Mouse (Mus musculus) midbrain, embryonic 10.5 days (tissue): ENCODE data around the gene Gm9970. TPM values are rescaled to one million over a fixed set of nuclear protein-coding genes. Genes with fewer than 3 reads are reported as not detected.

Experiments
- DNase-seq: peaks from one replicate; pipeline ENCODE4 v3.0.0-alpha.2; 2017; ENCODE audit warnings: low spot score
- H3K27ac ChIP-seq: fragments of 300-500 bp; sonication (generic); replicated peaks from 2 replicates; pipeline ENCODE4 v1.5.1; 2016; ENCODE audit warnings: mild to moderate bottlenecking
- H3K27me3 ChIP-seq: fragments of 300-500 bp; sonication (generic); 2 replicates; pipeline ENCODE4 v1.6.1; 2016; ENCODE audit warnings: low read depth, mild to moderate bottlenecking; ENCODE audit not compliant: poor library complexity, severe bottlenecking
- H3K36me3 ChIP-seq: fragments of 300-500 bp; sonication (generic); 2 replicates; pipeline ENCODE4 v1.6.1; 2016; ENCODE audit warnings: mild to moderate bottlenecking, moderate library complexity
- H3K4me1 ChIP-seq: fragments of 300-500 bp; sonication (generic); 2 replicates; pipeline ENCODE4 v1.6.1; 2016
- H3K4me3 ChIP-seq: fragments of 300-500 bp; sonication (generic); 2 replicates; pipeline ENCODE4 v1.5.1; 2016; ENCODE audit warnings: mild to moderate bottlenecking, moderate library complexity
- H3K9me3 ChIP-seq: fragments of 300-500 bp; sonication (generic); replicated peaks from 2 replicates; pipeline ENCODE4 v1.6.1; 2016; ENCODE audit warnings: mild to moderate bottlenecking
- WGBS: fragments of 180-500 bp; shearing (Covaris S2); methylation state at CpG from one replicate; pipeline ENCODE4 v1.1.7; 2016; 5-methylcytosine and 5-hydroxymethylcytosine counted together
- polyA plus RNA-seq: library from polyadenylated mRNA; unstranded; fragments of >200 nt; fragmentation: Nextera tagmentation; extraction: Ambion mirVana; gene quantifications from 2 replicates; pipeline ENCODE4 v1.2.1, GENCODE M21; 2016

Gm9970 gene
- polyA plus RNA-seq, 1 experiment from 2014 or later = 0.23 TPM

DNA sequence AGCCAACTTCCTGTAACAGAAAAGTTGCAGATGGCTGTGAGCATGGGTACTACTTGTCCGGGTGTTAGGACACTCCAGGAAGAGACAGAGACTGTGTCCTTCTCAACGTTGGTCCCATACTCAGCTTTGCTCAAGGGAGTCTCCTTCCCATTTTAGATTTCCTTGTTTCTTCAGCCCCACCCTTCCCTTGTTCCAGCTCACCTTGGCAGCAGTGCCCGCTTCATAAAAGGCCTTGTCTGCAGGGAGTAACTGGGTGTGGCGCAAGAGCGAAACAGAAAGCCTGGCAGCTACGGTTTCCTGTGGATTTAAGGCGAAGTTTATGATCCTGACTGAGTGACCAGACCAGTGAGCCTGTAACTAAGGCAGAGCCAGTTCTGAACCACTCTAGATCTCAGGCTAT, 13.4 kb upstream of the Gm9970 start:
- Histone ChIP-seq H3K27ac (no peak overlapping the region), H3K4me3 (no peak overlapping the region), H3K9me3 (no peaks in the 10 kb centered on the region), H3K36me3 (peaks cover 88% of the 10 kb centered on the region), H3K4me1 (peaks cover 17% of the 10 kb centered on the region), H3K27me3 (peaks cover 19% of the 10 kb centered on the region)
- peak; percentile 10 for DNase-seq
- WGBS = 93% methylated on average over 7 of the region's 7 CpGs

DNA sequence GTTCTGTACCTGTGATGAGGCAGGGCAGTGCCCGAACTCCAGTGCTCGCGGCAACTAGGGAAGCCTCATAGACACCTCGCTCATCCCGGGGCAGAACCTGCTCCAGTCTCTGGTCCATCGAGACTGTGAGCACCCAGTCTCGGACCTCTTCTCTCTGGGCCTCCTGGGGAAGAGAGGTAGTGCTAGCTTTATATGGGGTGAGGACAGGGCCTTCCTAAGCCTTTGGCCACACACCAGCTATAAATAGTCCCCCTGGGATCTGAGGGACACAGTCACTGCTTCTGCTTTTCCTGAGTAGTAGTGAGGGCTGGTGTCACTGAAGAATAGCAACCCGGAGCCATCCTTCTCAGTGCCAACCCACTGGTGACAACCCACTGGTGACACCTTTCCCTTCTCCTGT, 12.8 kb upstream of the Gm9970 start:
- Histone ChIP-seq H3K27me3 (peaks cover 19% of the 10 kb centered on the region), H3K27ac (no peak overlapping the region), H3K4me1 (peaks cover 17% of the 10 kb centered on the region), H3K9me3 (no peaks in the 10 kb centered on the region), H3K4me3 (no peak overlapping the region), H3K36me3 (peaks cover 92% of the 10 kb centered on the region)
- 97% methylated on average over 8 of the region's 8 CpGs for WGBS
- DNase-seq = peak; percentile 10

DNA sequence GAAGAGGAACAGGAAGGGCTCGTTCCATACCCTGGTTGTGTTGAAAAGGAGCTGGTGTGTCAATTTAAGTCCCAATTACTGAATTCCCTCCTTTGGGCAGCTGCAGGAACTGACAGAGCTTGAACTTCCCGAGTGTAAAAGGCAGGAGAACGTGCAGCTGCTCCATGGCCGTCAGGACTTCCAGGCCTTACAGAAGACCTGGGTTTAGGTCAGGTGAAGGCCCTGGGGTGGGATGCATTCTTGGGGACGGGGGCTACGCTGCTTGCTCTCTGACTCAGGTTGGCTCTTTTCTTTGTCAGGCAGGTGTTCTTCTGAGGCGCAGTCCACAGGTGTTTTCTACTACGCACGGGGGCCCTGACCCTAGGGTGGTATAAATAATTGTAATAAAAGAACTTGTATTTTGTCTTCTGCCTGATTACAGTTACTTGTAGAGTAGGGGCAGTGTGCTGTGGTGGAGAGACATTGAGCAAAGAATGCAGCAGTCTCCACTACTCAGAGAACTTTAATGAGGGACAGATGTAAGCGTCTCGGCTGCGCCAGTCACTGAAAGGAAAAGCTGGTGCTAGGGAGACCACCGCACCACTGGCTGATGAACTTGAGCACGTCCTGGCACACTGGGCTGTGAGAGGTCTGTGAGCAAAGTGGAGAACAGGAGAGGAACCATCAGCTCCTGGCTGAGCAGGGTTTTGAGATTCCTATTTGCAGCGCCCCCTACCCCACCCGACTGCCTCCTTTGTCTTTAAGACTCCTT, 11.9 kb upstream of the Gm9970 start:
- Histone ChIP-seq H3K4me1 (peaks cover 17% of the 10 kb centered on the region), H3K27me3 (peaks cover 19% of the 10 kb centered on the region), H3K9me3 (no peaks in the 10 kb centered on the region), H3K4me3 (no peak overlapping the region), H3K36me3 (peaks cover 95% of the 10 kb centered on the region), H3K27ac (no peak overlapping the region)
- WGBS = 81% methylated on average over 16 of the region's 16 CpGs
- DNase-seq = peak; percentile 11

DNA sequence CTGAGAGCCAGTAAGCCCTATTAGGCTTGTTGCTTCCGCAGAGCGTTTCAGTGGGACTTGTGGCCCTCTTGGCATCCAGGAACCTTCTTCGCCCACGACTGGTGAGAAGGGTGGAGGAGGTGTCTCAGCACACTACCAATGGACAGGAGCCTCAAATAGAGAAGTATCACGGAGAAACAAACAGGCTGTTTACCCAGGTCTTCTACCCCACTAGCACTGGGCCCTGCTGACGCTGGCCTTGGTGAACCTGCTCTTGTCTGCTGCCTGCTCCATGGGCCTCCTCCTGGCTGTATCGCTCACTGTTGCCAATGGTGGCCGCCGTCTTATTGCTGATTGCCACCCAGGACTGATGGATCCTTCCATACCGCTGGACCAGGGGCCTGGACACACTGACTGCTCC, 11.1 kb upstream of the Gm9970 start:
- 43% methylated on average over 10 of the region's 10 CpGs for WGBS
- Histone ChIP-seq H3K27ac (no peak overlapping the region; the same call in 1 of the 2 replicates), H3K36me3 (peaks cover 95% of the 10 kb centered on the region), H3K27me3 (peaks cover 19% of the 10 kb centered on the region), H3K4me1 (peaks cover 17% of the 10 kb centered on the region), H3K9me3 (no peaks in the 10 kb centered on the region), H3K4me3 (peak overlapping the region; percentile 33)
- peak; percentile 31 for DNase-seq

DNA sequence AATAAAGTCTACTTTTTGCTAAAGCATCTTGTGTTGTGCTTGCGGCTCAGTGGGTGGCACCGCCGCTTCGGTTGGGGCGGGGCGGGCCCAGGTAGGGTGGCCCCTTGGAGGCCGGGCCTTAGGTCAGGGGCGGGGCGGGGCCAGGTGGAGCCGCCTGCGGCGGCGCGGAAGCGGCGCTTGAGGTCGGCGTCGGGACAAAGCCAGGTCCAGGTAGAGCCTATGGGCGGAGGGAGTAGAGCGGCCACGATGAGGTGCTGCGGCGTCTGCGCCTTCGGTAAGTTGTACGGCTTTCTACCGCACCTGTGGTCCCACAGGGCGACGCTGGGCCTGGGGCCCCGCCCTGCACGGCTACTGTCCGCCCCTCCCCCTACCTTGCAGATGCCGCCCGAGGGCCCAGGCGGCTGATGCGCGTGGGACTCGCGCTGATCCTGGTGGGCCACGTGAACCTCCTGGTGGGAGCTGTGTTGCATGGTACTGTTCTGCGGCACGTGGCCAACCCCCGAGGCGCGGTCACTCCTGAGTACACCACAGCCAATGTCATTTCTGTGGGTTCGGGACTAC, 10.6 kb upstream of the Gm9970 start, which contains the start of gene Krtcap3:
Krtcap3 (plus strand) TSS at position 151 of the 561 bp plus-strand sequence.
- WGBS = 10% methylated on average over 46 of the region's 47 CpGs
- Histone ChIP-seq H3K4me3 (peak within 1 kb of the TSS; percentile 33), H3K9me3 (no peaks in the 10 kb centered on the region), H3K4me1 (peaks cover 17% of the 10 kb centered on the region), H3K36me3 (peaks cover 98% of the 10 kb centered on the region), H3K27me3 (peaks cover 19% of the 10 kb centered on the region), H3K27ac (peak within 1 kb of the TSS; percentile 46; the same call in 1 of the 2 replicates)
- no peak for DNase-seq

DNA sequence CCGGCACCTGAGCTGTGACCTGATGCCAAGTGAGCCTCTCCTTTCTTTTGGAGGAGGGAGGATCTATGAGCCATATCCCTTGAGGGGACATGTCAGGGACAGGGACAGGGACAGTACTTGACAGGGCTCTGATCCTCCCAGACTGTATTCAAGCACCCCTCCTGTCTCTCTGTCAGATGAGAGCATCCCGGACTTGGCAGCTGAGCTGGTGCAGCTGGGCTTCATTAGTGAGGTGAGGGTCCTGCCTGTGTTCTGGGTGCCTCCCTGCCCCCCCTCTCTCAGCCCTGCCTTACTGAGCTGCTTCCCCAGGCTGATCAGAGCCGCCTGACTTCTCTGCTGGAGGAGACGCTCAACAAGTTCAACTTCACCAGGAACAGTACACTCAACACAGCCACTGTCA, 9.7 kb upstream of the Gm9970 start:
- Histone ChIP-seq H3K4me1 (peaks cover 17% of the 10 kb centered on the region), H3K27me3 (peaks cover 19% of the 10 kb centered on the region), H3K9me3 (no peaks in the 10 kb centered on the region), H3K4me3 (no peak overlapping the region), H3K36me3 (peaks cover 99% of the 10 kb centered on the region), H3K27ac (no peak overlapping the region)
- peak; percentile 21 for DNase-seq
- 72% methylated on average over 4 of the region's 4 CpGs for WGBS

DNA sequence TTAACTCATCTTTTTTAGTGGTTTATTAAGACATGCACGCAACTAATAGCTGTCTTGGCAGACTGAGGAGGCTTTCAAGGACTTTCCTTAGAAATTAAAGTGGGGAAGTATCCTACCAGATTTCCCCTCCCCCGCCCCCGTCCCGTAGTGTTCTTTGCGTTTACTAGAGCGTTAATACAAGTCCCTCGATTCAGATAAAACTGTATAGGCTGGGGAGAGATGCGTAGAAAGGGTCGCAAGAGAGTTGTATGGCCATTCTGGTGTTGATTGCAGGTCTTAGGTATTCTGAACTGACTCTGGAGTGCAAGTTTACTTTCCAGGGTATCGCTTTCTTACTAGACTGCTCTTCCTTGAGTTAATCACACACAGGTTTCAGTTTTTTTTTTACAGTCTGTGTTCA, 1.2 kb upstream of the Gm9970 start:
- H3K4me3 ChIP-seq = peak overlapping the region; percentile 95
- 32% methylated on average over 10 of the region's 10 CpGs for WGBS
- no peak for DNase-seq
- H3K27me3 ChIP-seq = no peaks in the 10 kb centered on the region
- H3K36me3 ChIP-seq = peaks cover 41% of the 10 kb centered on the region
- H3K4me1 ChIP-seq = peaks cover 26% of the 10 kb centered on the region
- H3K9me3 ChIP-seq = no peaks in the 10 kb centered on the region
- no peak overlapping the region for H3K27ac ChIP-seq

DNA sequence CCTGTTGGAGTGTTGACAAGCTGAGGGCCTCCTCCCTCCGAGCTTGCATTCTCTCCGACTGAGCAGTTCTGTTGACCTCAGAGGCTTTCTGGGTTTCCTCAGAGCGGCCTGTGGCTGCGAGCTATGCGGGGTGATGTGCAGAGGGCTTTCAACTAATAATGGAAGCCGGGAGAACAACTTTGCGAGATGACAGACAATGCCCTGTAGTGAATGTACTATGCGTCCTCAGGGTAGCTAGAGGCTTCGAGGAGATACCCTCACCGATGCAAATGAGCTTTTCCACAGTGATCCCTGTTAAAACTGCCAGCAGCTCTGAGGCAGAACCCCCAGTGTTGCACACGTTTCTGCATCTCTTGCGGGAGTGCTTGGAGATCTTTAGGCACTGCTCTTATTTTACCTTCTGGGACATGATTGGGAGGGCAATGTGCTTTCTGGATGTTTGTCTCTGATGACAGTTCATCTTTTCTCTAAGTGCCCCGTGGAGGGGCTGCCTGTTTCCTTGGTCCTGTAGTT, 546 bp upstream of the Gm9970 start:
- H3K9me3 ChIP-seq = no peaks in the 10 kb centered on the region; the same call in 1 of the 2 replicates
- 1% methylated on average over 13 of the region's 13 CpGs for WGBS
- peaks cover 26% of the 10 kb centered on the region for H3K4me1 ChIP-seq
- no peak for DNase-seq
- H3K36me3 ChIP-seq = peaks cover 35% of the 10 kb centered on the region
- peak overlapping the region; percentile 95 for H3K4me3 ChIP-seq
- H3K27ac ChIP-seq = peak overlapping the region; percentile 98
- H3K27me3 ChIP-seq = no peaks in the 10 kb centered on the region

DNA sequence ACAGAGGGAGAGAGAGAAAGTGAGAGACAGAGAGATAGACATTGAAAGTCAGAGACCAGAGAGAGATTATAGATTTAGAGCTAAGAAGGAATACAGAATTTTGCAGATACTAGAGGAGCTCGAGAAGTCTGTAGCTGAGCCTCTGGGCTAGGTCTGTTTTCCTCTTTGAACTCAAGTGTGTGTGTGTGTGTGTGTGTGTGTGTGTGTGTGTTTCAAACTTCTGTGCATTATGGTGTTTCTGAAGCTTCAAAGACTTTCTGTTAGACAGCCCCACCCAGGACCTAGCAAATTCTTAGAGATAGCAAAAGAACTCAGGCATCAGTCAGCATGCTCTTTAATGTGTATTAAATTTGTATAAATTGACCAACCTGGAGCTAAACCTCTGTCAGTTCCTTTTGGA, 14.4 kb downstream of the Gm9970 start:
- H3K9me3 ChIP-seq = no peaks in the 10 kb centered on the region
- WGBS = 82% methylated on average over 1 of the region's 1 CpGs
- no peak overlapping the region for H3K4me3 ChIP-seq
- DNase-seq = no peak
- H3K27ac ChIP-seq = no peak overlapping the region
- H3K36me3 ChIP-seq = no peaks in the 10 kb centered on the region
- H3K27me3 ChIP-seq = no peaks in the 10 kb centered on the region
- H3K4me1 ChIP-seq = 0 out of 2 replicates have a peak, but pooled peaks cover 2% of the 10 kb centered on the region

DNA sequence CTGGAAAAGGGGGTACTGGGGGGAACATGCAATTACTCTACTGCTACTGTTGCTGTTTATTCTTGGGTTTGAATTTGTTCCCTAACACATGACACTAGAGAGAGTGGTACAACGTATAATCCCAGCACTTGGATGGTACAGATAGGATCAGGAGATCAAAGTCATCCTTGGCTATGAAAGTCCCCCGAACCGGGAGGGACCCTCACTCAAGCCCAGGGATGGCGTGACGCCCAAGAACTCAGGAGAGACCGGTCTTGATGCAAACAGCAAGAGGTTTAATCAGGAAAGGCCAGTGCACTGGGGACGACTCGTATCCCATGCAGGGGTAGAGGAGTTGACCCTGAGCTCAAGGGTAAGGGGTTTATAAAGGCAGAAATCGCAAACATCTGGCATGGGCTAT, 18.3 kb downstream of the Gm9970 start:
- Histone ChIP-seq H3K36me3 (no peaks in the 10 kb centered on the region), H3K9me3 (no peaks in the 10 kb centered on the region), H3K4me1 (peaks cover 24% of the 10 kb centered on the region), H3K4me3 (no peak overlapping the region), H3K27ac (no peak overlapping the region), H3K27me3 (no peaks in the 10 kb centered on the region)
- DNase-seq = no peak
- 94% methylated on average over 9 of the region's 9 CpGs for WGBS

DNA sequence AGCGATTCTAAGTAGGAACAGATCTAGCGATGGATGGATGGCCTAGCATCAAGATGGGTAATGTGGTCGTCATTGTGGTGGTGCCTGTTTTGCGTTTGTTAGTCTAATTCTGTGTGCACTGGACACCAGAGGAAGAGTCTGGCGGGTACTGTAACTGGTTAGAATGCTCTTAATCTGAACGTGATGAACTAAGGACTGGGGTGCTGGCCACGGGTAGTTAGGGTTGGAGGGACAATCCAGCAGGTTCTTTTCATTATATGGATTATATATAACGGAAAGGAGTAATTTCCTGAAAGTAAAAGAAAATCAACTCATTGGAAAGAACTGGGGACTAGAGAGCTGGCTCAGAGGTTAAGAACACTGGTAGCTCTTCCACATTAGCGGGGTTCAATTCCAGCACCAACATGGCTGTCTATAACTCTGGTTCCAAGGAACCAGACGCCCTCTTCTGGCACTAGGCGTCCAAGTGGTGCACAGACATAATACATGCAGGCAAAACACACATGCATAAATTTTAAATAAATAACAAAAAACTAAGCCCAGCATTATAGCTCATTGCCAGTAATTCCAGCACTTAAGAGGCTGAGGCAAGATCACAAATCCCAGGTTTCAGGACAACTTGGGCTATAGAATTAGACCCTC, 19.6 kb downstream of the Gm9970 start:
- DNase-seq = peak; percentile 57
- Histone ChIP-seq H3K27ac (peak overlapping the region; percentile 95), H3K36me3 (peaks cover 10% of the 10 kb centered on the region; the same call in 1 of the 2 replicates), H3K4me1 (peaks cover 24% of the 10 kb centered on the region), H3K9me3 (no peaks in the 10 kb centered on the region), H3K27me3 (no peaks in the 10 kb centered on the region), H3K4me3 (peak overlapping the region; percentile 96)
- WGBS = 12% methylated on average over 11 of the region's 11 CpGs

DNA sequence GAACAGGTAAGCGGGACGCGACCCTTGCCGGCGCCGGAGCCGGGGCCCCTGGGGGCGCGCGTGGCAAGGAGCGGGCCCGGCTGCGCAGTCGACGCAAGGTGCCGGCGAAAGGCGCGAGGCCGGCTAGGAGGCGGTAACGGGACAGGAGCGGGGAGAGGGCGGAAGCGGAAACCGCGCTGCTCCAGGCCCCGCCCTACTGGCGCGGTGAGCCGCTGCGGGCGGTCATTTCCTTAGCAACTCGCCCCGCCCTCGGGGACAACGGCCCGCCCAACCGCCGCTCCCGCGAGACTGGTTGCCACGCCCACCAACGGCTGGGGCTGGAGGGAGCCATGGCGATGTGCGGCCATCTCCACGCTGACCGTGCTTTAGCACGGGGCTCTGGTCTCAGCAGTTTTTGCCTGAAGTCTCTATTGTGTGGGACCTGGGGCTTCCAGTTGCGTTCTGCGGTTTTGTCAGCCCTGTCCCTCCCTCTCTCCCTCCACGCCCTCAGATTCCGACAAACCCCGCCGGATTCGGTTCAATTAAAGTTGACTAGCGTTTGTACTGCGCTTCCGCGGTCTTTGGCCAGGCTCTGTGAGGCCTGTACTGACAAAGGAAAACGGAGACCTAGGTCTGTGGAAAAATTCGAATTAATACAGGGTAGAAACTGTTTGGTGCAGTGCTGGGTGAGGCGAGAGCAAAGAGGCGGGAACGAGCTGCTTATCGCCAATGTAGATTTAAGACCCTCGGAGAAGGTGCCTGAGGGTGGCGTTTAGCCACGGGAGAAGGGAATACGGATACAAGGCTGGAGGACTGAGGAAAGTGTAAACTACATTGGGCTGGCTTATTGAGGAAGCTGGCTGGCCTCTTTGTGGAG, 20.4 kb downstream of the Gm9970 start, which contains the start of gene Ppm1g:
Ppm1g (minus strand) TSS at position 240 of the 856 bp plus-strand sequence.
- Histone ChIP-seq H3K4me1 (peaks cover 24% of the 10 kb centered on the region), H3K9me3 (no peaks in the 10 kb centered on the region), H3K27me3 (no peaks in the 10 kb centered on the region), H3K4me3 (peak within 1 kb of the TSS; percentile 96), H3K27ac (peak within 1 kb of the TSS; percentile 95), H3K36me3 (peaks cover 16% of the 10 kb centered on the region)
- under 1% methylated on average over 70 of the region's 70 CpGs for WGBS
- DNase-seq = peak; percentile 96
